Mouse (Mus musculus) neutrophil, adult 65 days (primary cell): Measurements from ENCODE around the gene Dand5. TPM values are rescaled to one million over a fixed set of nuclear protein-coding genes. Genes with fewer than 3 reads are reported as not detected.

Experiments used
- total RNA-seq: library from RNA; stranded (reverse); gene quantifications from 2 replicates; pipeline ENCODE4 v1.2.4, GENCODE M21; 2023

The Dand5 gene
- 0.38 and 1.1 TPM in 2 replicates for total RNA-seq

GRCm38 (mm10) chr8:84822723-84823122 lies at the start of gene Dand5:
Dand5 (minus strand) TSS chr8:84822823.

GRCm38 (mm10) chr8:84871376-84872308 lies 49.0 kb upstream of the Dand5 start, which contains the start of gene Syce2:
Syce2 (plus strand) TSS chr8:84872111.

GRCm38 (mm10) chr8:84856864-84857441 lies 34.3 kb upstream of the Dand5 start, which contains the start of gene Farsa:
Farsa (plus strand) TSS chr8:84856989.

GRCm38 (mm10) chr8:84846722-84847572 lies 24.3 kb upstream of the Dand5 start, which contains the start of gene Calr:
Calr (minus strand) TSS chr8:84846934.

GRCm38 (mm10) chr8:84840248-84840999 lies 17.8 kb upstream of the Dand5 start, which contains the start of gene Rad23a:
Rad23a (minus strand) TSS chr8:84840665.

GRCm38 (mm10) chr8:84831490-84831889 lies 8.9 kb upstream of the Dand5 start, which contains the start of gene Gadd45gip1:
Gadd45gip1 (plus strand) TSS chr8:84831522.

GRCm38 (mm10) chr8:84799999-84800831 lies 22.4 kb downstream of the Dand5 start, which contains the start of gene Nfix:
Nfix (minus strand) TSS chr8:84800344.

Other genes with a start within 250 kb of the Dand5 start
- gene Ier2, start 160.0 kb downstream of the Dand5 start, total RNA-seq: 1,006 and 1,033 TPM in 2 replicates
- gene Trmt1, start 136.5 kb downstream of the Dand5 start, total RNA-seq: 23.4 and 32.0 TPM in 2 replicates
- 29.3 and 31.5 TPM in 2 replicates for gene Nacc1, start 135.0 kb downstream of the Dand5 start, total RNA-seq
- gene Lyl1, start 121.4 kb downstream of the Dand5 start, total RNA-seq: 72.0 and 81.6 TPM in 2 replicates
- gene G430095P16Rik, start 99.8 kb downstream of the Dand5 start, total RNA-seq: 3.3 TPM in 2 replicates
- 11.2 and 14.3 TPM in 2 replicates for gene Nfix, start 22.5 kb downstream of the Dand5 start, total RNA-seq
- gene Gadd45gip1, start 8.7 kb upstream of the Dand5 start, total RNA-seq: 4.2 and 5.3 TPM in 2 replicates
- 23.0 and 25.5 TPM in 2 replicates for gene Rad23a, start 17.8 kb upstream of the Dand5 start, total RNA-seq
- 301 and 316 TPM in 2 replicates for gene Calr, start 24.1 kb upstream of the Dand5 start, total RNA-seq
- gene Farsa, start 34.2 kb upstream of the Dand5 start, total RNA-seq: 26.9 and 37.7 TPM in 2 replicates
- gene Syce2, start 49.3 kb upstream of the Dand5 start, total RNA-seq: 7.3 and 11.1 TPM in 2 replicates
- 5.3 and 5.7 TPM in 2 replicates for gene Gcdh, start 71.1 kb upstream of the Dand5 start, total RNA-seq
- 1.0 TPM in 1 of 2 replicates, not detected in the other for gene Klf1, start 79.1 kb upstream of the Dand5 start, total RNA-seq
- 15.4 and 20.9 TPM in 2 replicates for gene Dnase2a, start 85.7 kb upstream of the Dand5 start, total RNA-seq
- gene Mast1, start 114.5 kb upstream of the Dand5 start, total RNA-seq: 0.09 and 0.70 TPM in 2 replicates
- gene Rtbdn, start 124.2 kb upstream of the Dand5 start, total RNA-seq: not detected in 2 replicates
- not detected in 2 replicates for gene Gm49661, start 146.6 kb upstream of the Dand5 start, total RNA-seq
- 32.5 and 39.5 TPM in 2 replicates for gene Prdx2, start 146.8 kb upstream of the Dand5 start, total RNA-seq
- gene Rnaseh2a, start 146.9 kb upstream of the Dand5 start, total RNA-seq: 19.9 and 24.8 TPM in 2 replicates
- 1,149 and 1,207 TPM in 2 replicates for gene Junb, start 155.9 kb upstream of the Dand5 start, total RNA-seq
- 0.54 and 1.8 TPM in 2 replicates for gene Hook2, start 167.8 kb upstream of the Dand5 start, total RNA-seq
- gene Best2, start 191.7 kb upstream of the Dand5 start, total RNA-seq: not detected in 2 replicates
- 53.9 and 55.6 TPM in 2 replicates for gene Asna1, start 202.5 kb upstream of the Dand5 start, total RNA-seq
- gene Trir, start 204.0 kb upstream of the Dand5 start, total RNA-seq: 154 and 161 TPM in 2 replicates
- 28.2 and 28.5 TPM in 2 replicates for gene Tnpo2, start 214.1 kb upstream of the Dand5 start, total RNA-seq
- gene Fbxw9, start 237.2 kb upstream of the Dand5 start, total RNA-seq: 4.7 and 10.4 TPM in 2 replicates
- not detected in 2 replicates for gene Gm5741, start 245.2 kb upstream of the Dand5 start, total RNA-seq
- 37.9 and 52.8 TPM in 2 replicates for gene Dhps, start 248.9 kb upstream of the Dand5 start, total RNA-seq